Mouse (Mus musculus): ENCODE measurements around the gene Otogl. TPM values are rescaled to one million over a fixed set of nuclear protein-coding genes. Genes with fewer than 3 reads are reported as not detected.

Otogl gene
- total RNA-seq, 2 experiments from 2014 or later = 0.42 TPM; not detected in 1

GRCm38 (mm10) chr10:107735448-107735847, 176.5 kb downstream of the Otogl start:
- ATAC-seq (replicated peaks; ENCODE audit: low FRiP score, poor library complexity, severe bottlenecking) = no peak

GRCm38 (mm10) chr10:107734327-107734726, 177.6 kb downstream of the Otogl start:
- no peak for ATAC-seq (replicated peaks; ENCODE audit: low FRiP score, poor library complexity, severe bottlenecking)

- no peak for ATAC-seq (replicated peaks; ENCODE audit: low FRiP score, poor library complexity, severe bottlenecking)
Observed at GRCm38 (mm10) chr10:107725631-107726030, 186.3 kb downstream of the Otogl start.

GRCm38 (mm10) chr10:107719806-107720205, 192.1 kb downstream of the Otogl start, which contains the start of gene Ptprq:
Gene Ptprq (minus strand): TSS chr10:107720051.
- no peak for ATAC-seq (replicated peaks; ENCODE audit: low FRiP score, poor library complexity, severe bottlenecking)

Other genes starting within 250 kb of the Otogl start
- gene Ptprq, start 192.1 kb downstream of the Otogl start, total RNA-seq (2015; ENCODE audit: low replicate concordance) = not detected in 2 replicates
- gene Ptprq, start 192.1 kb downstream of the Otogl start, total RNA-seq (2017; ENCODE audit: low replicate concordance) = not detected in 2 replicates